Mouse (Mus musculus) olfactory bulb, adult 2 months (tissue): ENCODE results near the gene Ghr.

Source experiments
- CTCF ChIP-seq: fragments of 200-500 bp; IDR thresholded peaks from 2 replicates; pipeline ENCODE4 v1.5.1; 2012; ENCODE audit warnings: low read depth, mild to moderate bottlenecking, low read length, moderate library complexity; ENCODE audit not compliant: insufficient read depth
- POLR2A ChIP-seq: fragments of 200-500 bp; IDR thresholded peaks from 2 replicates; pipeline ENCODE4 v1.6.1; 2012; ENCODE audit warnings: mild to moderate bottlenecking, low read depth, low read length, moderate library complexity; ENCODE audit not compliant: insufficient read depth

DNA sequence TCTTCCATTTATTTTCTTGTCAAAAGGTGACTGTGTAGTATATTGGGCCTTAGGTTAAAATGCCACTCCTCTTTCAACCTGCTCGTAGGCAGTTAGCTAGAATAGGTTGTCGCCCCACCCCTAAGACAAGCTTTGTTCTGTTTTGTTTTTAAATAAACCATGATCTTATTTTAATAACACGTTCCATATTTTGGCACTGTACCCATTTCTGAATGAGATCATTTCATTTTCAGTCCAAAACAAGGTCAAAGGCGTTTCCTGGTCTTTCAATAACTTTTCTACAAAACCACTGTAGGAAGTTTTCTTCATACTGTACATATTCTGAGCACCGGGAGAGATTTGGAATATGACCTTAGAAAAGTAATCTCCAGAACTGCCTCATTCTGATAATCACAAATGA is 78.6 kb downstream of the Ghr start:
- TF ChIP-seq CTCF: no peak
- TF ChIP-seq POLR2A: no peak
